Mouse (Mus musculus): ENCODE data around the gene Rbfox3.

DNA sequence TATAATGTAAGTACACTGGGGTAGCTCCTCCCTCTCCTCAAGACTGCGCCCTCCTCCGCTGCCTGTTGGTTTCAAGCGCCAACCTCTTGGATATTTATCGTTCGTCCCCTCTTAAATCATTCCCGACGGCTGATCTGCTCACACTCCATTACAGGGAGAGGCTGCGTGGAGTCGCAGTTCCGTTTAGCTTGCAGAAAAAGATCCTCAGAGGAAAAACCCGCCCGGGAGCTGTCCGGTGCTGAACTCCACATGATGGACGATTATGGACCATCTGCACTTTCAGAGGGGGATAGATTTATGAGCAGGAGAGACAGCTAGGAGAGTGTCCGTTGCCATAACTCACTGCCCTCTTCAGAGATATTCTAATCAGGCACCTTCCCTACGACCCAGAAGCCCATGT lies 226.0 kb downstream of the Rbfox3 start:
- TF ChIP-seq POLR2A (IDR thresholded peaks at IDR 0.05; ENCODE audit: borderline replicate concordance, control insufficient read depth, low read depth, low read length) (no peak), CTCF (IDR thresholded peaks at IDR 0.05; ENCODE audit: control insufficient read depth, insufficient read depth, low read length) (no peak)
